Mouse (Mus musculus) stomach, postnatal 0 days (tissue): ENCODE data around the gene Sri.
"Not testable (repeated sequence)": the region's sequence is repeated elsewhere in the genome, so short reads cannot be mapped to it uniquely, and the experiment has no call there.

Experiments used
- CTCF ChIP-seq: IDR thresholded peaks from 2 replicates; pipeline ENCODE4 v1.5.1; 2016; ENCODE audit warnings: antibody characterized with exemption, low read depth, mild to moderate bottlenecking, moderate library complexity
- EP300 ChIP-seq: optimal IDR thresholded peaks from 2 replicates; pipeline ENCODE3; 2016; ENCODE audit warnings: antibody characterized with exemption

GRCm38 (mm10) chr5:8034596-8034995 lies 11.3 kb upstream of the Sri start:
- not testable (repeated sequence) for TF ChIP-seq CTCF, EP300
